Mouse (Mus musculus): ENCODE data around the gene Sh3kbp1. TPM values are rescaled to one million over a fixed set of nuclear protein-coding genes. Genes with fewer than 3 reads are reported as not detected.

Gene Sh3kbp1
- total and polyA plus RNA-seq, 2 experiments from 2014 or later, result 46.7 to 58.8 TPM

DNA sequence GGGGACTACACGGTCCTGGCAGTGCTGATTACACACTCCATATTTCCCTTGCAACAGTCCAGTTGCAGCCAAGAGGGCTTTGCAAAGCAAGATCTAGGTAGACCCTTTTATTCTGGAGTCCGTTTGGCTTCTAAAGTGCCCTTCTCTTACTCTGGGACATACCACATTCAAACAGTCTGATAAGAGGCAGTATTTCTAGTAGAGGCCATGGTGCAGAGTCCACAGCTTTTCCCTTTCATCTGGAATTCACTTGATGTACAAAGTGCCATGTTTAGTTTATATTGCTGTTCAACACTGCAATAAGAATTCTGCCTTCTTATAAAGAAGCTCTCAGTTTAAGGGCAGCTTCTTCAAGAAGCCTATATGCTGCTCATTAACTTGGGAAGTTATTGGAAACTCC is 168.5 kb downstream of the Sh3kbp1 start:
- H3K9ac ChIP-seq, result no peak overlapping the region
- no peaks in the 10 kb centered on the region for H3K4me1 ChIP-seq (ENCODE audit: insufficient read depth)
- H3K27ac ChIP-seq (ENCODE audit: low read depth, low read length), result no peak overlapping the region
- 82% methylated on average over 2 of the region's 2 CpGs for WGBS
- DNase-seq (no peak), ATAC-seq (no peak)
- no peaks in the 10 kb centered on the region for H3K9me3 ChIP-seq (ENCODE audit: low read length)
- H3K27me3 ChIP-seq (ENCODE audit: insufficient read depth, low read length), result no peaks in the 10 kb centered on the region
- TF ChIP-seq CTCF (IDR thresholded peaks at IDR 0.05; ENCODE audit: low read depth), result no peak
- H3K4me3 ChIP-seq (ENCODE audit: low read depth, low read length), result no peak overlapping the region
- no peak overlapping the region for H3K4me2 ChIP-seq (ENCODE audit: low read depth)
- no peaks in the 10 kb centered on the region for H3K36me3 ChIP-seq (ENCODE audit: insufficient read depth)

DNA sequence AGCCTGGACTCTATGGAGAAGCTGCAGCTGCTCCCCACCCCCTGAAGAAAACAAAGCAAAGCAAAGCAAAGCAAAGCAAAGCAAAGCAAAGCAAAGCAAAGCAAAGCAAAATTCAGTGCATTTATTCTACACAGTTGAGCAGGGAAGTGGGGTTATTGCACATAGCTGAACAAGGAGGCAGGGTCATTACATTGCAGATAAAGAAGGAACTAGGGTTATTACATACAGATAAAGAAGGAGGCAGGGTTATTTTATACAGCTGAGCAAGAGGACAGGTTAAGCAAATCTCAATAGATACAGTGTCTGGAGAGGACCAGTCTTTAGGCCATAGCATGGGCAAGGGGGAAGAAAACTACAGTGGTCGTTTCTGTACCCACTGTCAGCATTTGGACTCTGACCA is 177.3 kb downstream of the Sh3kbp1 start:
- H3K9me3 ChIP-seq (ENCODE audit: low read length), result no peaks in the 10 kb centered on the region
- no peak for ATAC-seq
- H3K4me3 ChIP-seq (ENCODE audit: low read depth, low read length), result no peak overlapping the region
- no peak for DNase-seq
- H3K4me2 ChIP-seq (ENCODE audit: low read depth), result no peak overlapping the region
- no peaks in the 10 kb centered on the region for H3K27me3 ChIP-seq (ENCODE audit: insufficient read depth, low read length)
- TF ChIP-seq CTCF (IDR thresholded peaks at IDR 0.05; ENCODE audit: low read depth), result no peak
- no peaks in the 10 kb centered on the region for H3K36me3 ChIP-seq (ENCODE audit: insufficient read depth)
- H3K4me1 ChIP-seq (ENCODE audit: insufficient read depth), result no peaks in the 10 kb centered on the region
- H3K27ac ChIP-seq (ENCODE audit: low read depth, low read length), result no peak overlapping the region
- no peak overlapping the region for H3K9ac ChIP-seq
- 65% methylated on average over 1 of the region's 1 CpGs for WGBS

DNA sequence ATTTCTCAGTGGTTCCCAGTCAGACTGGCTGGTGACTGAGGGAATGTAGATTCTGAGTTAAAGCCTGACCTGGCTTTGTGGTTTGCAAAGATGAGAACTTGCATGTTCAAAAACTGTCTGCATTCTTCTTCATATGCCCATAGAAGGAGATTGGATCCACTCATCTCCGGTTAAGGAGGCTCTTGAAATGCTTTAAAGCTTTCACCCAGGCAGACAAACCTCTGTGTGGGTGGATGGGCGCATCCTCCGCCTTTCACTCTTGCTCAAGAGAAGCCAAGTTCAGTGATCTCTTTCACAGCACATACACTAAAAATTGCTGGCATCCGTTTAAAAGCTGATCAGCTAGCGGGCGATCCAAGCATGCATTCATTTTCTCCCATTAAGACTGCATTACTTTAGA is 182.4 kb downstream of the Sh3kbp1 start:
- H3K4me3 ChIP-seq (ENCODE audit: low read depth, low read length), result no peak overlapping the region
- no peak for DNase-seq
- TF ChIP-seq CTCF (IDR thresholded peaks at IDR 0.05; ENCODE audit: low read depth), result no peak

DNA sequence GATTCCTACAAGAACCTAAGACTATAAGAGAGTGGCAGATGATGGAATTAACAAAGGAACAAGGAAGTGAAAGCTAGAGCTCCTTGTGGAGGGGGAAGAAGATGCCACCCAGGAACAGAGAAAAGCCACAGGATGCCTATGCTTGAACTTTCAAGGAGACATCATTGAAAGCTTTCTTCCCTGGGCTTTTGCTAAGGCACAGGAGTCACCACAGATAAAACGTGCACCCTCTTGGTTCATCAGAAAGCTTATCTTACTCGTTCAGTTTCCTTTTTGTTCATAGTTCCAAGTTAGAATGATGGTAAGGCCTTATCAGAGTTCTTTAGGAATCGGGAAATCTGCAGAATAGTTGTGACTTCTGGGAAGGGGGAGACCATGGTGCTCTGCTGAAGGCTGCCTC is 183.4 kb downstream of the Sh3kbp1 start:
- Histone ChIP-seq H3K27me3 (ENCODE audit: insufficient read depth, low read length) (no peaks in the 10 kb centered on the region), H3K9ac (no peak overlapping the region), H3K4me2 (ENCODE audit: low read depth) (no peak overlapping the region), H3K4me3 (ENCODE audit: low read depth, low read length) (no peak overlapping the region), H3K27ac (ENCODE audit: low read depth, low read length) (no peak overlapping the region), H3K36me3 (ENCODE audit: insufficient read depth) (no peaks in the 10 kb centered on the region), H3K9me3 (ENCODE audit: low read length) (no peaks in the 10 kb centered on the region), H3K4me1 (ENCODE audit: insufficient read depth) (no peaks in the 10 kb centered on the region)
- DNase-seq (no peak), ATAC-seq (no peak)
- WGBS, result 82% methylated on average over 3 of the region's 3 CpGs
- no peak for TF ChIP-seq CTCF (IDR thresholded peaks at IDR 0.05; ENCODE audit: low read depth)

More for the DNA sequence above, 182.4 kb downstream of the Sh3kbp1 start:
- Histone ChIP-seq H3K27ac (ENCODE audit: low read depth, low read length) (no peak overlapping the region), H3K36me3 (ENCODE audit: insufficient read depth) (no peaks in the 10 kb centered on the region), H3K9me3 (ENCODE audit: low read length) (no peaks in the 10 kb centered on the region), H3K4me2 (ENCODE audit: low read depth) (no peak overlapping the region), H3K27me3 (ENCODE audit: insufficient read depth, low read length) (no peaks in the 10 kb centered on the region), H3K9ac (no peak overlapping the region), H3K4me1 (ENCODE audit: insufficient read depth) (no peaks in the 10 kb centered on the region)
- no peak for ATAC-seq
- WGBS, result 79% methylated on average over 6 of the region's 6 CpGs

DNA sequence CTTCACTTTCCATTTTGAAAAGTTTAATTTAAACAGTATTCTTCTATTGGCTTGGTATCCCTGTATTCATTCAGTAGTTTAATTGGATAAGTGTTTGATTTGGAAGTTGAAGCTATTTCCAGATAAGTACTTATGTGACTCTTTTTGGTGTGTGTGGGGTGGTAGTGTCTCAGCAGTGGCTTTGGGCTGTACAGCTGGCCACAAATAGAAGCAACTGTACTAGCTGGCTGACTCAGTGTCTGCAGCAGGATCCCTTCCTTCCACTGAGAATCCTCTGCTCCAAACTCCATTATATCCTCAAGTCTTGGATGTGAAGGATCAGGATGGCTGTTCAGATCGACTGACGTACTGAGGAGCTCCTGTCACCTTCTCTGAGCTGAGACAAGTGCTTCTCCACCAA is 190.4 kb downstream of the Sh3kbp1 start:
- ATAC-seq (no peak), DNase-seq (no peak)
- Histone ChIP-seq H3K36me3 (ENCODE audit: insufficient read depth) (no peaks in the 10 kb centered on the region), H3K9ac (no peak overlapping the region), H3K4me2 (ENCODE audit: low read depth) (no peak overlapping the region), H3K4me1 (ENCODE audit: insufficient read depth) (no peaks in the 10 kb centered on the region), H3K27ac (ENCODE audit: low read depth, low read length) (no peak overlapping the region), H3K4me3 (ENCODE audit: low read depth, low read length) (no peak overlapping the region), H3K27me3 (ENCODE audit: insufficient read depth, low read length) (no peaks in the 10 kb centered on the region), H3K9me3 (ENCODE audit: low read length) (no peaks in the 10 kb centered on the region)
- no peak for TF ChIP-seq CTCF (IDR thresholded peaks at IDR 0.05; ENCODE audit: low read depth)
- 93% methylated on average over 2 of the region's 2 CpGs for WGBS

DNA sequence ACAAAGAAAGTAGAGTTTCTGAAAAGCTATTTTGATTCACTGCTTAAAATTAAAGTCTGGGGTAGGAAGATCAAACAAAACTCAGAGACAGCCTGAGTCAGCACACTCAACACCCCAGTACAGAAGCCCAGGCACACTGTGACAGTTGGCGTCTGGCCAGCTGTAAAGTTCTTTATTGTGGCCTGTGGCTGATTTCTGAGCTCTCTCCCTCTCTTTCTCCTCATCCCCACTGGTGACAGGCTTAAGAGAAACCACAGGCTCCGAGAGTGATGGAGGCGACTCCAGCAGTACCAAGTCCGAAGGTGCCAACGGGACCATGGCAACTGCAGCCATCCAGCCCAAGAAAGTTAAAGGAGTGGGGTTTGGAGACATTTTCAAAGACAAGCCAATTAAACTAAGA is 201.1 kb downstream of the Sh3kbp1 start:
- Histone ChIP-seq H3K9me3 (ENCODE audit: low read length) (no peaks in the 10 kb centered on the region), H3K4me1 (ENCODE audit: insufficient read depth) (no peaks in the 10 kb centered on the region), H3K9ac (no peak overlapping the region), H3K4me2 (ENCODE audit: low read depth) (no peak overlapping the region), H3K27me3 (ENCODE audit: insufficient read depth, low read length) (no peaks in the 10 kb centered on the region), H3K4me3 (ENCODE audit: low read depth, low read length) (no peak overlapping the region), H3K27ac (ENCODE audit: low read depth, low read length) (no peak overlapping the region), H3K36me3 (ENCODE audit: insufficient read depth) (no peaks in the 10 kb centered on the region)
- DNase-seq (peak; percentile 10), ATAC-seq (peak; percentile 57)
- TF ChIP-seq CTCF (IDR thresholded peaks at IDR 0.05; ENCODE audit: low read depth), result no peak
- WGBS, result 62% methylated on average over 5 of the region's 5 CpGs

DNA sequence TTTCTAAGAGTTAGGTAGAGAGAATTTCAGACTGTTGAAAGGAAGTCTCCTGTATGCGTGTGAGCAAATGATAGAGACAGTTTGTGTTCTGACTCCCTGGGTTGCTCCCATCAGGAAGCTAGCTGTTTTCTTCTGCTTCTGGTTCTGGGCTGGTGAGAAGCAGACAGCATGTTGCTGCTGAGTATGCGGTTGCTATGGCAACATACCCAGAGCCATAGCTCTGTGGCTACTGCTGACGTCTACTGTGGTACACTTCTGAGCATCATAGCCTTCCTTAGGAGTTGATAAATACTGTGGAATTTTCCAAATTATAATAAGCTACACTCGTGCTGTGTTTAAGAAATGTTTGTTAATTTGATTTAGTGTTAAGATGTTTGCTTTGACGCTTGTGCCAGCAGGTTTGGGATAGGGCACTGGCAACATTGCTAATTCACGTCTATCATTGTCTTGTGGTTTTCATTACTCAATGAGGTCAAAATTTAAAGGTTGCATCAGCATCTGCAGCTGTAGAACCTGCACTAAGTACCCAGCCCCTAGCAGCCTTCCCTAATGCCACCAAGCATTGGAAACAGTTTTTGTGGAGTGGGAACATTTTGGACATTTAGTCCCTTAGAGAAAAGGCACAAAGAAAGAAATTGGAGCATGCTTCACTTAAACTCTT is 202.2 kb downstream of the Sh3kbp1 start:
- DNase-seq, result peak; percentile 66
- H3K9ac ChIP-seq, result no peak overlapping the region
- no peaks in the 10 kb centered on the region for H3K27me3 ChIP-seq (ENCODE audit: insufficient read depth, low read length)
- no peak overlapping the region for H3K4me2 ChIP-seq (ENCODE audit: low read depth)
- H3K36me3 ChIP-seq (ENCODE audit: insufficient read depth), result no peaks in the 10 kb centered on the region
- H3K4me3 ChIP-seq (ENCODE audit: low read depth, low read length), result no peak overlapping the region
- H3K4me1 ChIP-seq (ENCODE audit: insufficient read depth), result no peaks in the 10 kb centered on the region
- peak; percentile 95 for ATAC-seq
- WGBS, result 51% methylated on average over 6 of the region's 6 CpGs
- TF ChIP-seq CTCF (IDR thresholded peaks at IDR 0.05; ENCODE audit: low read depth), result no peak
- no peaks in the 10 kb centered on the region for H3K9me3 ChIP-seq (ENCODE audit: low read length)
- no peak overlapping the region for H3K27ac ChIP-seq (ENCODE audit: low read depth, low read length)

Measured in forebrain, postnatal 0 days (tissue).